Mouse (Mus musculus) embryonic facial prominence, embryonic 15.5 days (tissue): ENCODE data around the gene Nipsnap3b. TPM values are rescaled to one million over a fixed set of nuclear protein-coding genes. Genes with fewer than 3 reads are reported as not detected.

Source experiments
- ATAC-seq: fragments of 200-750 bp; cut with Nextera tagmentation; 2 replicates; pipeline ENCODE4 v1.8.0; 2017; ENCODE audit warnings: low read depth, moderate TSS enrichment; ENCODE audit not compliant: insufficient number of reproducible peaks, low FRiP score, low TSS enrichment
- H3K27ac ChIP-seq: fragments of 300-500 bp; sonication (generic); replicated peaks from 2 replicates; pipeline ENCODE4 v1.5.1; 2015; ENCODE audit warnings: mild to moderate bottlenecking, inconsistent platforms
- H3K27me3 ChIP-seq: fragments of 300-500 bp; sonication (generic); 2 replicates; pipeline ENCODE4 v1.6.1; 2015; ENCODE audit warnings: inconsistent platforms
- H3K36me3 ChIP-seq: fragments of 300-500 bp; sonication (generic); 2 replicates; pipeline ENCODE4 v1.6.1; 2015; ENCODE audit warnings: mild to moderate bottlenecking, inconsistent platforms
- H3K4me1 ChIP-seq: fragments of 300-500 bp; sonication (generic); 2 replicates; pipeline ENCODE4 v1.6.1; 2015; ENCODE audit warnings: inconsistent platforms
- H3K4me2 ChIP-seq: fragments of 300-500 bp; sonication (generic); replicated peaks from 2 replicates; pipeline ENCODE4 v1.6.1; 2015; ENCODE audit warnings: mild to moderate bottlenecking, inconsistent platforms
- H3K4me3 ChIP-seq: fragments of 300-500 bp; sonication (generic); replicated peaks from 2 replicates; pipeline ENCODE4 v1.5.1; 2015; ENCODE audit warnings: mild to moderate bottlenecking, inconsistent platforms
- H3K9ac ChIP-seq: fragments of 300-500 bp; sonication (generic); 2 replicates; pipeline ENCODE4 v1.6.1; 2015; ENCODE audit warnings: inconsistent platforms
- H3K9me3 ChIP-seq: fragments of 300-500 bp; sonication (generic); replicated peaks from 2 replicates; pipeline ENCODE4 v1.6.1; 2016; ENCODE audit warnings: inconsistent platforms
- WGBS: fragments of 180-500 bp; shearing (Covaris S2); methylation state at CpG from one replicate; pipeline ENCODE4 v1.1.7; 2015; 5-methylcytosine and 5-hydroxymethylcytosine counted together
- polyA plus RNA-seq: library from polyadenylated mRNA; unstranded; fragments of >200 nt; fragmentation: Nextera tagmentation; extraction: Ambion mirVana; gene quantifications from 2 replicates; pipeline ENCODE4 v1.2.1, GENCODE M21; 2015

Gene Nipsnap3b
- polyA plus RNA-seq, 1 experiment from 2014 or later, result 53.1 TPM

GRCm38 (mm10) chr4:53018392-53018791, 6.7 kb downstream of the Nipsnap3b start:
- 85% methylated on average over 1 of the region's 1 CpGs for WGBS
- peaks cover 45% of the 10 kb centered on the region for H3K36me3 ChIP-seq
- ATAC-seq, result no peak

GRCm38 (mm10) chr4:53023189-53023925, 11.7 kb downstream of the Nipsnap3b start:
- H3K4me1 ChIP-seq, result no peaks in the 10 kb centered on the region
- 94% methylated on average over 14 of the region's 14 CpGs for WGBS
- H3K36me3 ChIP-seq, result peaks cover 24% of the 10 kb centered on the region
- no peak for ATAC-seq
- H3K4me2 ChIP-seq, result no peak overlapping the region
- no peak overlapping the region for H3K9ac ChIP-seq
- H3K27ac ChIP-seq, result no peak overlapping the region
- H3K9me3 ChIP-seq, result no peaks in the 10 kb centered on the region
- no peak overlapping the region for H3K4me3 ChIP-seq
- H3K27me3 ChIP-seq, result no peaks in the 10 kb centered on the region

More at GRCm38 (mm10) chr4:53018392-53018791, 6.7 kb downstream of the Nipsnap3b start:
- no peaks in the 10 kb centered on the region for H3K27me3 ChIP-seq
- H3K4me2 ChIP-seq, result no peak overlapping the region
- H3K4me1 ChIP-seq, result no peaks in the 10 kb centered on the region
- H3K9ac ChIP-seq, result no peak overlapping the region
- H3K4me3 ChIP-seq, result no peak overlapping the region
- H3K27ac ChIP-seq, result no peak overlapping the region
- 0 out of 2 replicates have a peak, but pooled peaks cover 7% of the 10 kb centered on the region for H3K9me3 ChIP-seq

- H3K27ac ChIP-seq, result no peak overlapping the region
- WGBS, result 82% methylated on average over 4 of the region's 4 CpGs
- no peak overlapping the region for H3K4me2 ChIP-seq
- H3K4me3 ChIP-seq, result no peak overlapping the region
- no peaks in the 10 kb centered on the region for H3K27me3 ChIP-seq
- no peak overlapping the region for H3K9ac ChIP-seq
- peaks cover 21% of the 10 kb centered on the region for H3K36me3 ChIP-seq
- H3K4me1 ChIP-seq, result no peaks in the 10 kb centered on the region
- no peaks in the 10 kb centered on the region for H3K9me3 ChIP-seq
- no peak for ATAC-seq
Measured at GRCm38 (mm10) chr4:53024397-53024796, 12.7 kb downstream of the Nipsnap3b start.

GRCm38 (mm10) chr4:53027811-53028210, 16.1 kb downstream of the Nipsnap3b start:
- no peak overlapping the region for H3K27ac ChIP-seq
- no peaks in the 10 kb centered on the region for H3K27me3 ChIP-seq
- no peak overlapping the region for H3K4me3 ChIP-seq
- H3K9me3 ChIP-seq, result no peaks in the 10 kb centered on the region
- no peak for ATAC-seq
- H3K4me1 ChIP-seq, result no peaks in the 10 kb centered on the region
- H3K9ac ChIP-seq, result no peak overlapping the region
- 84% methylated on average over 3 of the region's 3 CpGs for WGBS
- peaks cover 8% of the 10 kb centered on the region for H3K36me3 ChIP-seq
- no peak overlapping the region for H3K4me2 ChIP-seq

GRCm38 (mm10) chr4:53030326-53030948, 18.8 kb downstream of the Nipsnap3b start:
- Histone ChIP-seq H3K9ac (no peak overlapping the region), H3K4me1 (no peaks in the 10 kb centered on the region), H3K9me3 (no peaks in the 10 kb centered on the region), H3K4me3 (no peak overlapping the region), H3K27me3 (no peaks in the 10 kb centered on the region), H3K36me3 (peaks cover 23% of the 10 kb centered on the region), H3K4me2 (no peak overlapping the region), H3K27ac (no peak overlapping the region)
- ATAC-seq, result no peak
- 53% methylated on average over 8 of the region's 8 CpGs for WGBS

- Histone ChIP-seq H3K4me2 (no peak overlapping the region), H3K9ac (no peak overlapping the region), H3K4me1 (no peaks in the 10 kb centered on the region), H3K27me3 (no peaks in the 10 kb centered on the region), H3K27ac (no peak overlapping the region), H3K9me3 (no peaks in the 10 kb centered on the region), H3K36me3 (peaks cover 49% of the 10 kb centered on the region), H3K4me3 (no peak overlapping the region)
- no peak for ATAC-seq
- 85% methylated on average over 8 of the region's 8 CpGs for WGBS
Measured at GRCm38 (mm10) chr4:53043819-53044218, 32.1 kb downstream of the Nipsnap3b start.

GRCm38 (mm10) chr4:53045807-53046206, 34.1 kb downstream of the Nipsnap3b start:
- Histone ChIP-seq H3K4me1 (no peaks in the 10 kb centered on the region), H3K27ac (no peak overlapping the region), H3K9me3 (no peaks in the 10 kb centered on the region), H3K4me3 (no peak overlapping the region), H3K4me2 (no peak overlapping the region), H3K9ac (no peak overlapping the region), H3K36me3 (peaks cover 55% of the 10 kb centered on the region), H3K27me3 (no peaks in the 10 kb centered on the region)
- ATAC-seq, result no peak
- 82% methylated on average over 7 of the region's 7 CpGs for WGBS

GRCm38 (mm10) chr4:53046238-53047022, 34.8 kb downstream of the Nipsnap3b start:
- no peak for ATAC-seq
- Histone ChIP-seq H3K27ac (no peak overlapping the region), H3K9ac (no peak overlapping the region), H3K9me3 (no peaks in the 10 kb centered on the region), H3K36me3 (peaks cover 55% of the 10 kb centered on the region), H3K4me1 (no peaks in the 10 kb centered on the region), H3K4me2 (no peak overlapping the region), H3K27me3 (no peaks in the 10 kb centered on the region), H3K4me3 (no peak overlapping the region)
- WGBS, result 77% methylated on average over 9 of the region's 9 CpGs

GRCm38 (mm10) chr4:53062301-53063008, 50.8 kb downstream of the Nipsnap3b start:
- 74% methylated on average over 7 of the region's 7 CpGs for WGBS
- H3K4me1 ChIP-seq, result no peaks in the 10 kb centered on the region
- H3K27ac ChIP-seq, result no peak overlapping the region
- no peak overlapping the region for H3K4me2 ChIP-seq
- H3K9me3 ChIP-seq, result no peaks in the 10 kb centered on the region
- ATAC-seq, result no peak
- no peak overlapping the region for H3K9ac ChIP-seq
- no peak overlapping the region for H3K4me3 ChIP-seq
- peaks cover 49% of the 10 kb centered on the region for H3K36me3 ChIP-seq
- H3K27me3 ChIP-seq, result no peaks in the 10 kb centered on the region
